ENCODE assay signal across 8 mouse cellular contexts in genomic region chr16:76370716-76371613, GRCm38 (mm10). TPM values are rescaled to one million over a fixed set of nuclear protein-coding genes. Genes with fewer than 3 reads are reported as not detected.
A peak's percentile ranks its signal among the peaks of the same experiment; 100 is the strongest.
DNase-seq lines count a peak whose midpoint lies in the region; ATAC-seq and TF ChIP-seq lines count a peak whose summit lies in the region.

No protein-coding gene starts in this region.

- 35% methylated on average over 12 of the region's 12 CpGs for WGBS in forebrain, postnatal 0 days
- WGBS in liver, embryonic 16.5 days (ENCODE audit: insufficient replicate concordance), result 12% methylated on average over 12 of the region's 12 CpGs

- POLR2A ChIA-PET in Patski (lab: Charles Lee), result no interaction called here

- H3K27ac ChIP-seq in forebrain, postnatal 0 days (ENCODE audit: low read depth, low read length), result no peak overlapping the region
- peak overlapping the region; percentile 94 for H3K27ac ChIP-seq in liver, embryonic 16.5 days (ENCODE audit: low read length)

- no peaks in the 10 kb centered on the region for H3K36me3 ChIP-seq in forebrain, postnatal 0 days (ENCODE audit: insufficient read depth)
- H3K36me3 ChIP-seq in liver, embryonic 16.5 days (ENCODE audit: control insufficient read depth, insufficient read depth), result no peaks in the 10 kb centered on the region

- ATAC-seq in Patski, result no peak
- no peak for ATAC-seq in forebrain, postnatal 0 days
- no peak for ATAC-seq in liver, embryonic 16.5 days (ENCODE audit: low read depth)

- peak overlapping the region; percentile 28 for H3K9ac ChIP-seq in forebrain, postnatal 0 days
- peak overlapping the region; percentile 89 for H3K9ac ChIP-seq in liver, embryonic 16.5 days (ENCODE audit: low read depth, low read length)

- peak; percentile 19 for TF ChIP-seq CTCF in Patski (IDR thresholded peaks at IDR 0.05)
- peak; percentile 40 for TF ChIP-seq CTCF in forebrain, postnatal 0 days (IDR thresholded peaks at IDR 0.05; ENCODE audit: low read depth)

- peak overlapping the region; percentile 84 for H3K4me3 ChIP-seq in forebrain, postnatal 0 days (ENCODE audit: low read depth, low read length)
- H3K4me3 ChIP-seq in liver, embryonic 16.5 days (ENCODE audit: low read depth, low read length), result peak overlapping the region; percentile 75

- in situ Hi-C loops in Patski (cut with MboI; ENCODE audit: low pct_unique_long_range_greater_than_20kb), result loop anchor here (10.0 to 25.0 kb wide), 3 partner anchors 174 to 609 kb away; partner anchors contain the start of gene Hspa13

- 0 out of 2 replicates have a peak, but pooled peaks cover 4% of the 10 kb centered on the region for H3K4me1 ChIP-seq in forebrain, postnatal 0 days (ENCODE audit: insufficient read depth)
- H3K4me1 ChIP-seq in liver, embryonic 16.5 days (ENCODE audit: control insufficient read depth, low read depth, low read length), result peaks cover 40% of the 10 kb centered on the region

- DNase-seq in kidney, adult 9 months, result peak; percentile 36
- DNase-seq in kidney, postnatal 10 days, result no peak
- DNase-seq in Patski (ENCODE audit: low read depth, low spot score), result no peak
- DNase-seq in forebrain, postnatal 0 days, result peak; percentile 25
- DNase-seq in urinary bladder, adult 18-20 months (ENCODE audit: low spot score in 2 of 2), result no peak
- no peak for DNase-seq in cerebellum, adult 18-20 months
- DNase-seq in right cerebral cortex, adult 2 months (ENCODE audit: low spot score in 2 of 2), result no peak

- no peaks in the 10 kb centered on the region for H3K9me3 ChIP-seq in forebrain, postnatal 0 days (ENCODE audit: low read length)
- no peaks in the 10 kb centered on the region for H3K9me3 ChIP-seq in liver, embryonic 16.5 days (replicated peaks; ENCODE audit: control insufficient read depth, low read length)

- H3K4me2 ChIP-seq in forebrain, postnatal 0 days (ENCODE audit: low read depth), result peak overlapping the region; percentile 52
- H3K4me2 ChIP-seq in liver, embryonic 16.5 days (ENCODE audit: low read depth, low read length), result peak overlapping the region; percentile 82

- no peaks in the 10 kb centered on the region for H3K27me3 ChIP-seq in Patski
- no peaks in the 10 kb centered on the region for H3K27me3 ChIP-seq in forebrain, postnatal 0 days (ENCODE audit: insufficient read depth, low read length)
- no peaks in the 10 kb centered on the region for H3K27me3 ChIP-seq in liver, embryonic 16.5 days (ENCODE audit: control insufficient read depth, insufficient read depth, low read depth, low read length)

- CTCF ChIA-PET in Patski (lab: Charles Lee), result no interaction called here

RNA-seq across cellular contexts. Expression of gene Nrip1, which starts 2.7 kb away (rescaled TPM):
- polyA plus RNA-seq in Patski (2021), result 9.5 TPM
- 31.0 and 40.9 TPM in 2 replicates for total RNA-seq in forebrain, postnatal 0 days (2014; rRNA removed)
- polyA plus RNA-seq in forebrain, postnatal 0 days (2015; fragmentation: Nextera tagmentation; extraction: Ambion mirVana), result 30.0 and 34.8 TPM in 2 replicates
- 17.4 TPM in 2 replicates for polyA plus RNA-seq in liver, embryonic 16.5 days (2015; fragmentation: Nextera tagmentation; extraction: Ambion mirVana)

Comparison
In these comparisons a context has a peak if more than half of its experiments do, and no peak if none do; other contexts are left out.
1. DNase-seq: peak in kidney, adult 9 months (single experiment) and forebrain, postnatal 0 days (single experiment); none in kidney, postnatal 10 days (single experiment), Patski (single experiment), urinary bladder, adult 18-20 months (0 of 2), cerebellum, adult 18-20 months (0 of 2) and right cerebral cortex, adult 2 months (0 of 2).